Mouse (Mus musculus) brain, embryonic 14.5 days (tissue): ENCODE measurements at regions not wholly inside any gene's neighbourhood (a gene's known extent, or its start where the extent isn't known, plus 50 kb on each side); places are given as distances from the start of the nearest gene placed in this dataset.

ENCODE experiments used
- CTCF ChIP-seq: fragments of 200-500 bp; IDR thresholded peaks from 2 replicates; pipeline ENCODE4 v1.5.1; 2012; ENCODE audit warnings: inconsistent platforms, mild to moderate bottlenecking, moderate library complexity, borderline replicate concordance; ENCODE audit not compliant: insufficient read depth, insufficient read length; ENCODE audit errors: extremely low read depth
- POLR2A ChIP-seq: fragments of 200-500 bp; IDR thresholded peaks from 2 replicates; pipeline ENCODE4 v1.6.1; 2012; ENCODE audit warnings: mild to moderate bottlenecking, inconsistent platforms, borderline replicate concordance; ENCODE audit not compliant: poor library complexity, insufficient read depth, insufficient read length, severe bottlenecking; ENCODE audit errors: extremely low read depth

- TF ChIP-seq CTCF (no peak), POLR2A (no peak)
Measured at GRCm38 (mm10) chr4:70798483-70798882, 263.7 kb upstream of the Megf9 start.
